Mouse (Mus musculus) left cerebral cortex, postnatal 25 days (tissue): ENCODE measurements at regions not wholly inside any gene's neighbourhood (a gene's known extent, or its start where the extent isn't known, plus 50 kb on each side); places are given as distances from the start of the nearest gene placed in this dataset.

Experiments
- DNase-seq, 2 experiments: peaks; one replicate each; pipeline ENCODE4 v3.0.0; 2022; ENCODE audit warnings: low spot score in 2 of 2, mixed read lengths in 1 of 2
- intact Hi-C: fragments of 180-260 bp; cut with DNase I; formaldehyde crosslinking; loops from one replicate; pipeline ENCODE4 v1.15.1; 2025

DNA sequence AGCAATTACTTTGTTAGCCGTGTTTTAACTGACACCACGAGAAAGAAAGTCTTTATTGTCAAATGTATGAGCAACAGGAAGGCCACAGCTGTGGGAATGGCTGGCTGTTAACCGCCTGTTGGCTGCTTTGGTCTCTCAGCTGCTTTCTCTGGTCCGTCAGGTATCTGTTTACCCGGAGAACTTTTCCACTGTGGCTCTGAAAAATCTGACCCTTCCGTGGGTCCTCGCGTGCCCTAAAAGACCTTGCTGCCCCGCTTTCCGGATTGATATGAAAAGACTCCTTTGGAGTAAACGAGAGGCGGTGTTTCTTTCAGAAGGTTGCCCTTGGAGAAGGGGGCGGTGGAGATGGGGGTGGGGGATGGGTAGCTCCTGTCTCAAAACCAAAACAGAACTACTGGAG is 75.9 kb downstream of the Sox14 start:
- intact Hi-C loops: loop anchor here (2.0 kb wide), 1 partner anchor 69 kb away; no protein-coding TSS in a partner anchor
- no peak for DNase-seq

DNA sequence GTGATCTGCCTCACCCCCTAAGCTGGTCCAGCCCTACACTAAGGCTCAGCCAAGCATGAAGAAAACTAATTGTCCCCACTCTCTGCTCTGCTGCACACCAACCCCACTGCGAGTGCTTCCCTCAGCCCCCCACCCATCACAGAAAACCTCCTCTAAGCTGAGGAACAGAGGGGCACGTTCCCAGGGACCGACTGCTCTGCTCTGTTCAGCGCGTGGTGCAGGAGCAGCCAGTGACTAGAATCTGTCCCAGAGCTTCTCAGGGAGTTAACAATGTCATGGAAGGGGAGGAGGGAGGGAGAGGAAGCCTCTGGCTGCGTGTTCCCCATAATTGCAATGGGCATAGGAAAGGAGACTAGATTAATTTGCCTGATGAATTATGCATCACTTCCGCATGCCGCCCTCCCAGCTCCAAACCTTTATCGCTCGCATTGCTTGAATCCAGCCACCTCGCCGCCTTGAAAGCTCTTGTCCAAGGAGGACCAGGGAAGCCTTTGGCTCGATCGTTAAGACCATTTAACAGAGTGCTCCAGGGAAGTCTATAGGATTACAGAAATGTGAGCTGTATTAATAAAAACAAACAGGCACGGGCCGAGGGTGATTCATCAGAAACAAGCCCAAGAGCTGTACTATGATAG is 76.5 kb downstream of the Sox14 start:
- DNase-seq: peak in 1 of 2 experiments; percentile 19
- intact Hi-C loops: loop anchor here (2.0 kb wide), 1 partner anchor 69 kb away; no protein-coding TSS in a partner anchor

DNA sequence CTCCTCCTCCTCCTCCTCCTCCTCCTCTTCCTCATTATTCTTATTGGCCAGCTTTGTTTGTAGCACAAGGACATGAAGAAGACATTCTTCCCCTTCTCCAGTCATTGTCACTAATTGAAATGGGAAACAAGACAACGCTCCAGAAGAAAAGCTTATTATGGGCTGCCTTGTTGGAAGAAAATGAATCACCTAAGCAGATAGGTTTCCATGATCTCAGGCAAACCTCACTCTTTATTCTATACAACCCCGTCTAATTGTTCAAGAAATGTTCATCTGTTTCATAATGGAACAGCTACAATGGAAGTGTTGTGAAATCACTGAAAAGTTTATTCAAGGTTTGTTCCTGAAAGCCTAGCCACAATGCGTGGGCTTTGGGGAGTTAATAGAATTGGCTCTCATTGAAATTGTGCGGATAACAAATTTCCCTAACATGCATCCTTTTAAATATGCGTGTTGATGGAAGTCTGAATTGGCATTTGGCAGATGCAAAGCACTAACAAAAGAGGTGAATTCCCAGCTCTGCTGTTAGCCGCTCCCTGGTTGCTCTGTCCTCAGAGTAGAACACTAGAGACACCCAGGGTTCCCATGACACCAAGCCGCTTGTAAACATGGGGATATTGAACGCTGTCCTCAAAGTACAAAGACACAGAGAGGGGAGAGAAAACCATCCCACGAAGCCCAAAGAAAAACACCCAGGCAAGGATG is 78.8 kb downstream of the Sox14 start:
- intact Hi-C loops: no loop called here
- DNase-seq: no peak

DNA sequence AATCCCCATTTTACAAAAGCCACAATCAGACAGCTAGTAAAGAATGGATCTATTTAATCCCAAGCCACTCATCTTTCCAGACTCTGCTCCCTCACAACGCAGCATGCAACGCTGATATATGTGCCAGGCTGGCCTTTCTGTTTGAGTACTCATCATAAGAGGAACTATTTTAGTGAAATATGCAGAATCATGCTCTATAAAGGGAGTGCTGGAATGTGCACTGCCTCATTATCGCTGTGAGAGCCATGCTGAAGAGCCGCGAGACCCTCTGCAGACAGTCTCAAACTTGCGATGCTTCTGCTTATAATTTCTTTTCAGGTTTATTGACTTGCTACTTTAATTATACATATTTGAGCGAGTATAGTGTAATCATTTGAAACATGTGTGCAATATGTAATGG is 75.6 kb upstream of the Cldn18 start:
- intact Hi-C loops: no loop called here
- DNase-seq: no peak

DNA sequence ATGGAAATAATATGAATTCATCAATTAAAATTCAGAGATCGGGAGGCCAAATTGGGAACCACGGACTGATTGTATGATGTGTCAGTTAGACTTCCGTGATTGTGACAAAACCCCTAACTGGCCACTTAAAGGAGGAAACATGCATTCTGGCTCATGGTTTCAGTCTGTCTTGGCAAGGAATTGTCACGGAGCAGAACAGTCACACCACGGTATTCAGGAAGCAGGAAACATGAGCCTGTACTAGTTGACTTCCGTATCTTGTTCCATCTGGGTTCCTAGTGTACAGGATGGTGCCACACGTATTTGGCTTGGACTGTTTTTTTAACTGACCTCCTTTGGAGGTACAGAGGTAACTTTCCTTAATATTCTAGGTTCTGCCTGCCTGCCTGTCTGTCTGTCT is 69.8 kb upstream of the Cldn18 start:
- intact Hi-C loops: no loop called here

DNA sequence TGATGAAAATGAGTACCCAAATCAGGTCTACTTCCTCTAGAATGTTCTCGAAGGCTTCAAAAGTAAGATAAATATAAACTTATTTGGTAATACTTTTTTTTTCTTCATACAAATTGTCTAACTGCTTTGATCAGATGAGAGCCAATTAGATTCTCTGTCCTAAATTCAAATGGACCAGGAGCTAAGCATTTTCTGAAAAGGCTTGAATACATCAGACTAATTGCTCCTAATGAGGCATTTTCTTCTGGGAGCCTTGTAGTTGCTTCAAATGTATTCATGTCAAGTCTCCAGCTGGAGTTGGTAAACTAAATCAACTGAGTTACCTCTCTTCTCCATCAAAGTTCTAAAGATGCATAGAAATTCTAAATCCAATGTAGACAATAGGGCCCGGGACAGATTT is 66.1 kb upstream of the Cldn18 start:
- intact Hi-C loops: no loop called here
- peak in 1 of 2 experiments; percentile 11 for DNase-seq

More for the DNA sequence above, 69.8 kb upstream of the Cldn18 start:
- no peak for DNase-seq

DNA sequence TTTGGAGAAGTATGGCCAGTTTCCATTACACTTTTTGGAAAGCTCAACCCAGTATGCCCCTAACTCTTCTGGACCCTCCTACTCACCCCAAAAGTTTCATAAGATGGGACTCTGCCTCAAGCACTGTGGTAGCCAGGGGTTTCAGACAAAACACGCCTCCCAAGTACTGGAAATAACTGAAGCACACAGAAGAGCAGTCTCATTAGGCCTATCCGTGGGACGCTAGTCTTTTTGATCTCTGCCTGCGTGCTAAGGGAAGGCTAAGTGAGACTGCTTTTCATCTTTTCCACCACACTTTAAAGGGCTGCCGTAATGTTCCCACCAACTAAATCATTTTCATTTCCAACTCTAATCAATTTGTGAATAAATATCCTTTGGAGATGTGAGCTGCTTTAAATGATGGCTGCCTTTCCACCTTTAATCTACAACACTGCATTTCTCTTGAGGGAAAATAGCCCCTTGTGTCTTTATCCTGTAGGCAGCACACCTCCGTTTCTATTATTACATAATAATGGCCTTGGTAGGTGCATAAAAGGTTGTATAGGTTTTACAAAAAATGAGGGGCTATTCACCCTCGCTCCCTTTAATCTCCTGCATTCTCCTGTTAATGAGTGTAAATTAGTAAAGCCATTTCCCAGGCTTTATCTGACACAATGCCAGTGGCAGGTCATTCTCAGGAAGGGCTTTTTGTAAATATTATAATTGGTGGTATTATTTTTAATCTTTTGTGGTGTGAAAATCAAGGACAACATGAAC is 65.5 kb upstream of the Cldn18 start:
- no peak for DNase-seq
- intact Hi-C loops: no loop called here

DNA sequence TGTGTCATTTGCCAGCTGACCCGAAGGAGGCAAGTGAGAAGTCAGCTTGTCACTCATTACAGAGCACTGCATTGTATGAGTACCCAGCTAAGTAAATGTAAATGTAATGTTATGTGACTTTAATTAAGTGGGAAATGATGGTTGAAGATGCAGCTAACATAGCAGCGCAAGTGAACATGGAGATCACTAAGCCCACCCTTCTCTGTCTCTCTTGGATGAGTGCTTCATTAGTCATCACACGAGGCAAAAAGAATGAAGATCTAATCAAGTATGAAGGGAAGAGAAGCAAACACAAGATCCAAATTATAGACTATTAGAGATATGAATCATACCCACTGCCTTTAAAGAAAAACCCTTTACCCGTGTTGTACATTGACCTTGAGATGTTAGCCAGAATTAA is 61.8 kb upstream of the Cldn18 start:
- intact Hi-C loops: no loop called here
- DNase-seq: no peak

DNA sequence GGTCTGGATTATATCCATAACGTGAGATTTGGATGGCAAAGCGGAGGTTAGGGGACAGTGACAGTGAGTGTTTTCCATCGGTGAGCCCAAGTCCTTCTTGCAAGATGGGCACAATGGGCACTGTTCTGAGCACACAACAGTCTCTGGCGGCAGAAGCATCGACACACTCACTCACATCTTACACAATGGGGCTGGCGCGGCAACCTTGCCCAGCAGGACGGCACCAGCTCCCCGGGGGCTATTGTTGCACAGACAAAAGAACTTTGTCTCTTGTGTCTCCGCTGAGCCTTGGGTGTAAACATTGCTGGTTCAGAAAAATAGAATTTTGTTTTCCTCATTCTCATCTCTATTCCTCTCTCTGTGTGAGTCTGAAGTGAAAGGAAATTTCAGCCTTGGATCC is 53.6 kb upstream of the Cldn18 start:
- DNase-seq: peak in 1 of 2 experiments; percentile 22
- intact Hi-C loops: no loop called here
